Mouse (Mus musculus): ENCODE results near the gene Zfp648.

Zfp648 gene

GRCm38 (mm10) chr1:154223807-154224207 lies 22.8 kb downstream of the Zfp648 start:
- DNase-seq = no peak

- no peak for DNase-seq
Observed at GRCm38 (mm10) chr1:154232594-154232993, 31.6 kb downstream of the Zfp648 start.

- DNase-seq = no peak
Observed at GRCm38 (mm10) chr1:154233033-154233432, 32.0 kb downstream of the Zfp648 start.

GRCm38 (mm10) chr1:154234814-154235213 lies 33.8 kb downstream of the Zfp648 start:
- DNase-seq = no peak

- no peak for DNase-seq
Observed at GRCm38 (mm10) chr1:154238876-154239275, 37.9 kb downstream of the Zfp648 start.

- no peak for DNase-seq
Observed at GRCm38 (mm10) chr1:154251186-154251585, 50.2 kb downstream of the Zfp648 start.

- DNase-seq = no peak
Observed at GRCm38 (mm10) chr1:154252739-154253138, 51.8 kb downstream of the Zfp648 start.

Measured in kidney, adult 9 months (tissue).